Mouse (Mus musculus): ENCODE results near the gene Zfp110. TPM values are rescaled to one million over a fixed set of nuclear protein-coding genes. Genes with fewer than 3 reads are reported as not detected.

Gene Zfp110
- total RNA-seq, 2 experiments from 2014 or later: 10.5 to 11.1 TPM

DNA sequence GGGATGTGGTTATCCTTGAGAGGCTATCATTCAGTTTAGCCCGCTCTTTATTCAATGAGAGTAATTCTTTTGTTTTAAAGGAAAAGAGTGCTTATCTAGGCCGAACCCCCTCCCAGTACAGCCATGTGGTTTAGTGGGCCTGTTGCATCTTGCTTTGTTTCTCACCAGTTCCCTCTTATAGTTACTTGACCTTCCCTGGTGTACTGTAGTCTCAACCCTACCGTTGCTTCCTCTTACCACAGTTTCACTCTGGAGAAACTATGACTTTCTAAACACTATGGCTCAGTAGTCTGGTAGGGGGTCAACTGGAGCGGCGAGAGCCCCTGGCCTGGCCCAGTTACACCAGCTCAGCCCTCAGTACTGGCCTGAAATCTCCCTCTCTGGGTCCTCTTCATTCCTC, 53.0 kb downstream of the Zfp110 start:
- DNase-seq (ENCODE audit: low spot score in 2 of 2): no peak
- intact Hi-C loops (cut with DNase I): no loop called here

DNA sequence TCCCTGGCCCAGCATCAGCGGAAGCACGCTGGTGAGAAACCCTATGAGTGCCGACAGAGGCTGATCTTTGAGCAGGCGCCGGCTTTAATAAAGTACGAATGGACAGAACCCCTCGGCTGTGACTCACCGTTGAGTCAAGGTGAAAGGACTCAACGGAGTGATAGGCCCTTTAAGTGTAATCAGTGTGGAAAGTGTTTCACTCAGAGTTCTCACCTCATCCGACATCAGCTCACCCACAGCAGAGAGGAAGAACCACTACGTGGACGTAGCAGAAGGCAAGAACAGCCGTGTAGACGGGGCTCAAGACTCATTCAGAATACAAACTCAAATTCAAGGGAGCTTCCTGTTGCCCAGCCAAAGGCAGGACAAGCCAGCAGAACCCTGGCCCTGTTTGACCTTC, 56.4 kb downstream of the Zfp110 start:
- no peak for DNase-seq (ENCODE audit: low spot score in 2 of 2)
- intact Hi-C loops (cut with DNase I): no loop called here

DNA sequence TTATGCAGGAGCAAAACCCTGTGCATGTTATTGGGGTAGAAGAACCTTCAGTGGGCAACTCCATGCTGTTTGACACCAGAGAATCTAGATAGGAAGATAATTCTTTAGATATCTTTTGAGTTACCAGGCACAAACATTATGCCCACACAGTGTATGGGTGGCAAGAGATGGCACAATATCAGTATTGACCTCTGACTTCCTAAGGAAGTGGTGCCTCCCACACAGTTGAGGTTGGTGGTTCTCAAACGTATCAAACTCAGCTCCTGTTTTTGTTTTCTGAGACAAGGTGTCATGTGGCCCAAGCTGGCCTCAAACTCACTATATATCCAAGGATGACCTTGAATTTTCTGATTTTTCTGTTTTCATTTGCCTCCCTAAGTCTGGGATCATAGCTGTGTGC, 56.8 kb downstream of the Zfp110 start:
- intact Hi-C loops (cut with DNase I): no loop called here
- no peak for DNase-seq (ENCODE audit: low spot score in 2 of 2)

DNA sequence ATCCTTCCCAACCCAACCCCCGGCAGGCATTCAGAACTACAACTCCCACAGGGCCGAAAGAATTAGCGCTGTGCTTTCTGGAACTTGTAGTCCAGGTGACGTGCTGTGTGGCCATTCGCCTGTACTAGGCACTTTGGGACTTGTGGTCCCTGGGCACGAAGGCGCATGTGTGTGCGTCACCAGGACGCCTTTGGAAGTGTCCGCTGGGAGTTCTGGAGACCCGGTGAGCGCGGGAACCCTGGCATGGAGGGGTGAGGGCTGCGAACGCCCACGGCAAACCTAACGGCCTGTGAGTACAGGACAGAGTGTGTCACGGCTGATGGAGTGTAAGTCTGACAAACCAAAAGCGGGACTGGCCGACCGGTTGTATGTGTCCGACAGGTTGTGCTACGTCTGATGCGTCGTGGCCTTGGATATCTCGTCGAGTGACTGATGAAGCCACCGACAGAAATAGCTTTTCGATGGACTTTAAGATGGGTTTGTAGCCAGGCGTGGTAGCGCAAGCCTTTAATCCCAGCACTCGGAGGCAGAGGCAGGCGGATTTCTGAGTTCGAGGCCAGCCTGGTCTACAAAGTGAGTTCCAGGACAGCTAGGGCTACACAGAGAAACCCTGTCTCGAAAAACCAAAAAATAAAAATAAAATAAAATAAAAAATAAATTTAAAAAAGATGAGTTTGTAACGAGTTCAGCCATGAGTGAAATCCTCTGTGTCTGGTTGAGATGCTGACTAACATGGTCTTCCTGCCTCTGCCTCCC, 63.3 kb downstream of the Zfp110 start, which contains the start of gene Zscan22:
Zscan22 (plus strand) TSS at position 161 of the 756 bp plus-strand sequence.
- peak; percentile 95 to 97 for DNase-seq (ENCODE audit: low spot score in 2 of 2)
- intact Hi-C loops (cut with DNase I): no loop called here

Other genes starting within 250 kb of the Zfp110 start
- under 1 TPM; 0.02 to 0.04 TPM for gene Vmn2r53, start 226.0 kb upstream of the Zfp110 start, total RNA-seq (2021)
- not detected for gene Vmn2r54, start 194.4 kb upstream of the Zfp110 start, total RNA-seq (2021)
- not detected for gene Vmn2r55, start 149.8 kb upstream of the Zfp110 start, total RNA-seq (2021)
- gene Vmn2r56, start 99.8 kb upstream of the Zfp110 start, total RNA-seq (2021): not detected
- 10 to 100 TPM; 14.7 to 17.6 TPM for gene Zscan18, start 31.1 kb upstream of the Zfp110 start, total RNA-seq (2021)
- 10 to 100 TPM; 19.4 to 20.1 TPM for gene Zfp329, start 15.9 kb upstream of the Zfp110 start, total RNA-seq (2021)
- 1 to 10 TPM; 7.1 to 7.4 TPM for gene Zfp128, start 46.4 kb downstream of the Zfp110 start, total RNA-seq (2021)
- gene Zscan22, start 63.1 kb downstream of the Zfp110 start, total RNA-seq (2021): 10 to 100 TPM; 12.2 to 13.4 TPM
- gene Rps5, start 87.5 kb downstream of the Zfp110 start, total RNA-seq (2021): 100 to 1,000 TPM; 363 to 401 TPM
- gene Rnf225, start 92.7 kb downstream of the Zfp110 start, total RNA-seq (2021): 1 to 10 TPM; 1.1 to 1.4 TPM
- gene Zfp324, start 131.1 kb downstream of the Zfp110 start, total RNA-seq (2021): 10 to 100 TPM; 13.4 to 13.6 TPM
- gene Zfp446, start 143.1 kb downstream of the Zfp110 start, total RNA-seq (2021): 1 to 10 TPM; 7.1 to 8.5 TPM
- gene Slc27a5, start 163.4 kb downstream of the Zfp110 start, total RNA-seq (2021): not detected
- 100 to 1,000 TPM; 218 to 223 TPM for gene Trim28, start 164.4 kb downstream of the Zfp110 start, total RNA-seq (2021)
- gene Zbtb45, start 175.3 kb downstream of the Zfp110 start, total RNA-seq (2021): 10 to 100 TPM; 33.3 to 35.6 TPM
- 100 to 1,000 TPM; 123 to 135 TPM for gene Chmp2a, start 200.0 kb downstream of the Zfp110 start, total RNA-seq (2021)
- 100 to 1,000 TPM; 207 to 218 TPM for gene Ube2m, start 203.5 kb downstream of the Zfp110 start, total RNA-seq (2021)
- 10 to 100 TPM; 15.5 to 16.7 TPM for gene Mzf1, start 220.0 kb downstream of the Zfp110 start, total RNA-seq (2021)

Measured in left cerebral cortex, postnatal 14 days (tissue).